Mouse (Mus musculus): ENCODE results near the gene Lrrfip1. TPM values are rescaled to one million over a fixed set of nuclear protein-coding genes. Genes with fewer than 3 reads are reported as not detected.

The Lrrfip1 gene
- polyA plus RNA-seq, 1 experiment from 2014 or later: 26.2 TPM

GRCm38 (mm10) chr1:91101709-91102440 lies 103.3 kb downstream of the Lrrfip1 start:
- Histone ChIP-seq H3K9me3 (ENCODE audit: control insufficient read depth, low read length) (no peaks in the 10 kb centered on the region), H3K36me3 (ENCODE audit: control insufficient read depth, insufficient read depth, low read length) (no peaks in the 10 kb centered on the region), H3K4me1 (ENCODE audit: control insufficient read depth, insufficient read depth, low read length) (no peaks in the 10 kb centered on the region), H3K4me3 (ENCODE audit: low read depth, low read length) (no peak overlapping the region), H3K27me3 (ENCODE audit: control insufficient read depth, insufficient read depth, low read length) (no peaks in the 10 kb centered on the region), H3K9ac (ENCODE audit: low read length) (no peak overlapping the region), H3K4me2 (ENCODE audit: low read depth, severe bottlenecking) (no peak overlapping the region), H3K27ac (replicated peaks; ENCODE audit: low read depth, low read length) (no peak overlapping the region)
- ATAC-seq (ENCODE audit: insufficient number of reproducible peaks, low FRiP score, low TSS enrichment, low read depth): no peak
- no peak for DNase-seq (ENCODE audit: low spot score)
- 85% methylated on average over 11 of the region's 11 CpGs for WGBS

- WGBS: 91% methylated on average over 15 of the region's 15 CpGs
- no peak overlapping the region for H3K9ac ChIP-seq (ENCODE audit: low read length)
These were observed 104.9 kb downstream of the Lrrfip1 start for GRCm38 (mm10) chr1:91103366-91103983.

DNA sequence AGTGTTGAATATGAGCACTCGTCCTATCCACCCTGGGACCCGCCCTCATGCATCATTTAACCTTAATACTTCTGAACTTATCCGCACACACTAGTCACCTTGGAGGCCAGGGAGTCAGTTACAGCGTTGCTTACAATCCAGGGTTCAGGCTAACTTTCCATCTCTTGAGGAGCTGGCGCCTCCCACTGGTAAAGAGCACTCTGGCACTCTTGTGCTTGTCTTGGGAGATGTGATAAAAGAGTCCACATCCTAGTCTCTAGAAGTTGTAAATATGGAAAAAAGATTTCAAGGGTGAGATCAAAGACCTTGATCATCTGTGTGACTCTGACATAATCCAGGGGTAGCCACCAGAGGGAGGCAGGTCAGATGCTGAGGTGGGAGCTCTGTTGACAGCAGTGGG lies 109.0 kb downstream of the Lrrfip1 start:
- no peak overlapping the region for H3K4me3 ChIP-seq (ENCODE audit: low read depth, low read length)
- no peak overlapping the region for H3K9ac ChIP-seq (ENCODE audit: low read length)
- DNase-seq (ENCODE audit: low spot score) (no peak), ATAC-seq (ENCODE audit: insufficient number of reproducible peaks, low FRiP score, low TSS enrichment, low read depth) (no peak)
- H3K9me3 ChIP-seq (ENCODE audit: control insufficient read depth, low read length): no peaks in the 10 kb centered on the region
- WGBS: 74% methylated on average over 5 of the region's 5 CpGs
- H3K4me1 ChIP-seq (ENCODE audit: control insufficient read depth, insufficient read depth, low read length): no peaks in the 10 kb centered on the region
- no peak overlapping the region for H3K4me2 ChIP-seq (ENCODE audit: low read depth, severe bottlenecking)
- H3K36me3 ChIP-seq (ENCODE audit: control insufficient read depth, insufficient read depth, low read length): no peaks in the 10 kb centered on the region
- H3K27me3 ChIP-seq (ENCODE audit: control insufficient read depth, insufficient read depth, low read length): no peaks in the 10 kb centered on the region
- no peak overlapping the region for H3K27ac ChIP-seq (replicated peaks; ENCODE audit: low read depth, low read length)

More at GRCm38 (mm10) chr1:91103366-91103983, 104.9 kb downstream of the Lrrfip1 start:
- Histone ChIP-seq H3K4me2 (ENCODE audit: low read depth, severe bottlenecking) (no peak overlapping the region), H3K27ac (replicated peaks; ENCODE audit: low read depth, low read length) (no peak overlapping the region), H3K36me3 (ENCODE audit: control insufficient read depth, insufficient read depth, low read length) (no peaks in the 10 kb centered on the region), H3K9me3 (ENCODE audit: control insufficient read depth, low read length) (no peaks in the 10 kb centered on the region), H3K4me3 (ENCODE audit: low read depth, low read length) (no peak overlapping the region), H3K4me1 (ENCODE audit: control insufficient read depth, insufficient read depth, low read length) (no peaks in the 10 kb centered on the region), H3K27me3 (ENCODE audit: control insufficient read depth, insufficient read depth, low read length) (no peaks in the 10 kb centered on the region)
- ATAC-seq (ENCODE audit: insufficient number of reproducible peaks, low FRiP score, low TSS enrichment, low read depth) (no peak), DNase-seq (ENCODE audit: low spot score) (no peak)

- H3K4me1 ChIP-seq (ENCODE audit: control insufficient read depth, insufficient read depth, low read length): no peaks in the 10 kb centered on the region
- no peak overlapping the region for H3K4me3 ChIP-seq (ENCODE audit: low read depth, low read length)
- no peak overlapping the region for H3K27ac ChIP-seq (replicated peaks; ENCODE audit: low read depth, low read length)
- H3K9ac ChIP-seq (ENCODE audit: low read length): no peak overlapping the region
- no peaks in the 10 kb centered on the region for H3K9me3 ChIP-seq (ENCODE audit: control insufficient read depth, low read length)
- no peaks in the 10 kb centered on the region for H3K27me3 ChIP-seq (ENCODE audit: control insufficient read depth, insufficient read depth, low read length)
- ATAC-seq (ENCODE audit: insufficient number of reproducible peaks, low FRiP score, low TSS enrichment, low read depth): no peak
- H3K36me3 ChIP-seq (ENCODE audit: control insufficient read depth, insufficient read depth, low read length): no peaks in the 10 kb centered on the region
- no peak for DNase-seq (ENCODE audit: low spot score)
- WGBS: 43% methylated on average over 4 of the region's 4 CpGs
- no peak overlapping the region for H3K4me2 ChIP-seq (ENCODE audit: low read depth, severe bottlenecking)
These were observed 110.8 kb downstream of the Lrrfip1 start for GRCm38 (mm10) chr1:91109302-91109701.

DNA sequence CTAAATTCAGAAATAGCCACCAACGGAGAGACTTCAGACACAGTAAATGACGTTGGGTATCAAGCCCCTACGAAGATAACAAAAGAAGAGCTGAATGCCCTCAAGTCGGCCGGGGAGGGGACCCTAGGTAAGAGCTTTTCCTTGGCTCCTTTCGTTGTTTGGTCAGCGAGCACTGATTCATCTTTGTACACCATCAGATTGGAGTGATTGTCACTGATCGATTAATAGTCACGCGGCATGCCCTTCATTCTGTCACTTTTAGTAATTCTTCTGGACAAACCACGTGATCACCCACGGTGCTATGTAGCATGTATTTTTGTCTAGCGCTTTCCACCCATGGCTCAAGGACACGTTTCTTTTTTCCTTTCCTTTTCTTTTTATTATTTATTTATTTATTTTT lies 113.6 kb downstream of the Lrrfip1 start:
- H3K36me3 ChIP-seq (ENCODE audit: control insufficient read depth, insufficient read depth, low read length): no peaks in the 10 kb centered on the region; the same call in 1 of the 2 replicates
- no peak overlapping the region for H3K4me3 ChIP-seq (ENCODE audit: low read depth, low read length)

DNA sequence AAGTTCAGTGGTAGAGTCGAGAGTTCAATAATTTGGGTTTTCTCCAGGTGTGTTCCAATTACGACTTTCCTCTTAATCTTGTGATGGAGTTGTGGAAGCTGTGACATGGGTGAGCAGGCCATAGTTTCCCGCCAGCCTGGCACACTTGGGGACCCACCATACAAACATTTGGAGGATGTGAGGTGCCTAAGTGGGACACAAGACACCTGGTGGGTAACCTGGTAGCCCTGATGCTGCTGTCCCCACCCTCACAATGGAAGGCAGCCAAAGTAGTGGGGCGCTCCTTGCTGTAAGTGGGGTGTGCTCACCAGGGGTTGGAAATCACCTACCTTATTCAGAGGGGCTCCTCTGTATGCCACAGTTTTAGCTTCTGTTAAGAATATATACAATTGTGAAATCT lies 114.1 kb downstream of the Lrrfip1 start:
- no peaks in the 10 kb centered on the region; the same call in 1 of the 2 replicates for H3K36me3 ChIP-seq (ENCODE audit: control insufficient read depth, insufficient read depth, low read length)
- no peak overlapping the region for H3K27ac ChIP-seq (replicated peaks; ENCODE audit: low read depth, low read length)
- DNase-seq (ENCODE audit: low spot score): no peak
- H3K4me1 ChIP-seq (ENCODE audit: control insufficient read depth, insufficient read depth, low read length): no peaks in the 10 kb centered on the region
- H3K4me3 ChIP-seq (ENCODE audit: low read depth, low read length): no peak overlapping the region
- no peaks in the 10 kb centered on the region for H3K9me3 ChIP-seq (ENCODE audit: control insufficient read depth, low read length)
- 95% methylated on average over 4 of the region's 4 CpGs for WGBS
- ATAC-seq (ENCODE audit: insufficient number of reproducible peaks, low FRiP score, low TSS enrichment, low read depth): no peak
- H3K4me2 ChIP-seq (ENCODE audit: low read depth, severe bottlenecking): no peak overlapping the region
- H3K27me3 ChIP-seq (ENCODE audit: control insufficient read depth, insufficient read depth, low read length): no peaks in the 10 kb centered on the region
- no peak overlapping the region for H3K9ac ChIP-seq (ENCODE audit: low read length)

More for the DNA sequence above, 113.6 kb downstream of the Lrrfip1 start:
- WGBS: 95% methylated on average over 14 of the region's 14 CpGs
- Histone ChIP-seq H3K9ac (ENCODE audit: low read length) (no peak overlapping the region), H3K4me2 (ENCODE audit: low read depth, severe bottlenecking) (no peak overlapping the region), H3K9me3 (ENCODE audit: control insufficient read depth, low read length) (no peaks in the 10 kb centered on the region), H3K27ac (replicated peaks; ENCODE audit: low read depth, low read length) (no peak overlapping the region), H3K4me1 (ENCODE audit: control insufficient read depth, insufficient read depth, low read length) (no peaks in the 10 kb centered on the region), H3K27me3 (ENCODE audit: control insufficient read depth, insufficient read depth, low read length) (no peaks in the 10 kb centered on the region)
- DNase-seq (ENCODE audit: low spot score) (no peak), ATAC-seq (ENCODE audit: insufficient number of reproducible peaks, low FRiP score, low TSS enrichment, low read depth) (no peak)

DNA sequence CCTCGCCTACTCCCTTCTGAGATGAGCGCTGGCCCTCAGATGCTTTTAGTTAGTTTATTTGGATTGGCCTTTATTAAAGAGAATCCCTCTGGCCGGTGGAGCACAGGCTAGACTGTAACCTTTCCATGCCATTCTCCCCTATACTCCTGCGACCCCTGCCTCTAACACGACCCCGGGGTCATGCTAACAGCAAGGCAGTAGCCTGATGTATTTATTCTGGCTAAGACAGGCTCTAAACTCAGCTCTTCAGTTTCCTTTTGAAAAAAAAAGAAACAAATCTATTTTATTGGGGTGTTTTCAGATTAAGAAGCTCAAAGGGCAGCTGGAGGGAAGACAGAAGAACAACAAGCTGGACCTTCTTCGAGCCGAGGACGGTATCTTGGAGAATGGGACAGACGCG lies 123.6 kb downstream of the Lrrfip1 start:
- Histone ChIP-seq H3K9ac (ENCODE audit: low read length) (no peak overlapping the region), H3K27me3 (ENCODE audit: control insufficient read depth, insufficient read depth, low read length) (no peaks in the 10 kb centered on the region), H3K4me3 (ENCODE audit: low read depth, low read length) (no peak overlapping the region), H3K36me3 (ENCODE audit: control insufficient read depth, insufficient read depth, low read length) (peaks cover 3% of the 10 kb centered on the region; the same call in 1 of the 2 replicates), H3K9me3 (ENCODE audit: control insufficient read depth, low read length) (no peaks in the 10 kb centered on the region), H3K4me2 (ENCODE audit: low read depth, severe bottlenecking) (no peak overlapping the region), H3K4me1 (ENCODE audit: control insufficient read depth, insufficient read depth, low read length) (no peaks in the 10 kb centered on the region), H3K27ac (replicated peaks; ENCODE audit: low read depth, low read length) (no peak overlapping the region)
- 81% methylated on average over 11 of the region's 11 CpGs for WGBS
- DNase-seq (ENCODE audit: low spot score) (no peak), ATAC-seq (ENCODE audit: insufficient number of reproducible peaks, low FRiP score, low TSS enrichment, low read depth) (no peak)

DNA sequence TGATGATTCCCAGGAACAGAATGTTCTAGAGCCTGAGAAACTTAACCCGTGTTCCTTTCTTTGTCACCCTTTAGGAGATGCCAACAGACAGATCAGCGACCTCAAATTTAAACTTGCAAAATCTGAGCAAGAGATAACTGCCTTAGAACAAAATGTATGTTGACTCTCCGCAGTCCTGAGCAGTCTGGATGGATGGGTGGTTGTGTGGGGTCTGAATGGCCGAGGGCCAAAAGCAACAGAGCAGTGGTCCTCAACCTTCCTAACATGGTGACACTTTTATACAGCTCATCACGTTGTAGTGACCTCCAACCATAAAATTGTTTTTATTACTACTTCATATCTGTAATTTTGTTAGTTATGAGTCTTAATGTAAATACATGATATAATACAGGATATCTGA lies 124.5 kb downstream of the Lrrfip1 start:
- H3K27ac ChIP-seq (replicated peaks; ENCODE audit: low read depth, low read length): no peak overlapping the region
- no peaks in the 10 kb centered on the region for H3K9me3 ChIP-seq (ENCODE audit: control insufficient read depth, low read length)
- H3K36me3 ChIP-seq (ENCODE audit: control insufficient read depth, insufficient read depth, low read length): peaks cover 3% of the 10 kb centered on the region; the same call in 1 of the 2 replicates
- 88% methylated on average over 5 of the region's 5 CpGs for WGBS
- ATAC-seq (ENCODE audit: insufficient number of reproducible peaks, low FRiP score, low TSS enrichment, low read depth) (no peak), DNase-seq (ENCODE audit: low spot score) (no peak)
- H3K9ac ChIP-seq (ENCODE audit: low read length): no peak overlapping the region
- H3K4me1 ChIP-seq (ENCODE audit: control insufficient read depth, insufficient read depth, low read length): no peaks in the 10 kb centered on the region
- H3K4me3 ChIP-seq (ENCODE audit: low read depth, low read length): no peak overlapping the region
- H3K4me2 ChIP-seq (ENCODE audit: low read depth, severe bottlenecking): no peak overlapping the region
- no peaks in the 10 kb centered on the region for H3K27me3 ChIP-seq (ENCODE audit: control insufficient read depth, insufficient read depth, low read length)
